Mouse (Mus musculus): Measurements from ENCODE around the gene Vmn1r175. TPM values are rescaled to one million over a fixed set of nuclear protein-coding genes. Genes with fewer than 3 reads are reported as not detected.
"Not testable (repeated sequence)": the region's sequence is repeated elsewhere in the genome, so short reads cannot be mapped to it uniquely, and the experiment has no call there.

Vmn1r175 gene
- not detected in 2 replicates for polyA plus RNA-seq (2012; rRNA removed)

DNA sequence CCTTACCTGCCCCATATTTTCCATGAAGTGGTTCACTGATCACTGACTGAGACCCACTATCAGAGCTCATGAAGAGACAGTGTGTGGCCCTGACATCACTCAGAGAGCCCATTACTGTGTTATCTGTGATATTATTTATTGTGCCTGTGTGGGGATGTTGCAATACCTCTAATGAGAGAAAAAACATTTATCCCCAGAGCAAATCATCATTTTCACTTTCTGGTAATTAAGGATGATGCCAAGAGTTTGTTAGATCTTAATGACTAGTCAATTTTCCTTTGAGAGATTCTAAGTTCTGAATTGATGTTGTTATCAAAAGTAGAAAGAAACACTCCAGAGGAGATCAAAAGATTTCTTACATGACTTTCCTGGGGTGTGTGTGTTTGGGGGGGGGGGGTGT, at the start of gene Vmn1r175:
Gene Vmn1r175, minus strand, starts transcription at position 101 of the 400 bp plus-strand sequence.
- not testable (repeated sequence) for DNase-seq (ENCODE audit: extremely low spot score in 1 of 2, low spot score in 1 of 2)

DNA sequence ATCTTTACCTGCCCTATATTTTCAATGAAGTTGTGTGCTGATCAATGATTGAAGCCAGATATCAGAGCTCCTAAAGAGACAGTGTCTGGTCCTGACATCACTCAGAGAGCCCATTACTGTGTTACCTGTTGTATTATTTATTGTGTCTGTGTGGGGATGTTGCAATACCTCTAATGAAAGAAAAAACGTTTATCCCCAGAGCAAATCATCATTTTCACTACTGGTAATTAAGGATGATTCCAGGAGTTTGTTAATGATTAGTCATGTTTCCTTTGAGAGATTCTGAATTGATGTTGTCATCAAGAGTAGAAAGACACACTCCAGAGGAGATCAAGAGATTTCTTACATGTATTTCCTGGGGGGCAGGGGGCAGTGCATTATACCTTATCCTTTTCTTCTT, 26.8 kb upstream of the Vmn1r175 start, which contains the start of gene Vmn1r176:
Gene Vmn1r176, minus strand, starts transcription at position 101 of the 400 bp plus-strand sequence.
- not testable (repeated sequence) for DNase-seq (ENCODE audit: extremely low spot score in 1 of 2, low spot score in 1 of 2)

DNA sequence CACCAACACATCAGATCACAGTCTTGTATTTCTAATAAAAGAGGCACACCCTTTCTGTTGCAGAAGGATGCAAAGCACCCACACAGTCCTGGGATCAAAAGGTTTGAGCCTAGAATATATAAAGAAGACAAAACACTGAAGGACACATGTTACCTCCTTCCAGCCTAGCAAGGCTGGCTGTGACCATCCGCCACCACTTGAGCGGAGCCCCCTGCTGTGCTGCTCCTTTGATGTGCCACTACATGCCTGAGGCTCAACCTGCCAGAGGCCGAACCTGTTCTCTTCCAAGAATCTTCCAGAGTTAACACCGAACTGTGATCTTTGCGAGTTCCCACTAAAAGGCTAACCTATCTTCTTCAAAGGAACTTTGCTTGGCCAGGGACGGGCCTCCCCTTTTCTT, 25.9 kb downstream of the Vmn1r175 start:
- no peak for DNase-seq (ENCODE audit: extremely low spot score in 1 of 2, low spot score in 1 of 2)

Other genes with a start within 250 kb of the Vmn1r175 start
- gene Vmn1r169, start 235.1 kb downstream of the Vmn1r175 start, polyA plus RNA-seq (2012; rRNA removed), result not detected in 2 replicates
- gene Vmn1r170, start 204.5 kb downstream of the Vmn1r175 start, polyA plus RNA-seq (2012; rRNA removed), result not detected in 2 replicates
- gene Vmn1r171, start 179.9 kb downstream of the Vmn1r175 start, polyA plus RNA-seq (2012; rRNA removed), result not detected in 2 replicates
- not detected in 2 replicates for gene Vmn1r172, start 152.3 kb downstream of the Vmn1r175 start, polyA plus RNA-seq (2012; rRNA removed)
- not detected in 2 replicates for gene Vmn1r173, start 109.9 kb downstream of the Vmn1r175 start, polyA plus RNA-seq (2012; rRNA removed)
- not detected in 2 replicates for gene Vmn1r174, start 58.4 kb downstream of the Vmn1r175 start, polyA plus RNA-seq (2012; rRNA removed)
- not detected in 2 replicates for gene Vmn1r176, start 26.7 kb upstream of the Vmn1r175 start, polyA plus RNA-seq (2012; rRNA removed)
- not detected in 2 replicates for gene Vmn1r177, start 55.8 kb upstream of the Vmn1r175 start, polyA plus RNA-seq (2012; rRNA removed)
- not detected in 2 replicates for gene Vmn1r178, start 81.4 kb upstream of the Vmn1r175 start, polyA plus RNA-seq (2012; rRNA removed)
- not detected in 2 replicates for gene Vmn1r179, start 116.3 kb upstream of the Vmn1r175 start, polyA plus RNA-seq (2012; rRNA removed)
- gene Vmn1r180, start 140.0 kb upstream of the Vmn1r175 start, polyA plus RNA-seq (2012; rRNA removed), result not detected in 2 replicates
- gene Vmn1r181, start 164.0 kb upstream of the Vmn1r175 start, polyA plus RNA-seq (2012; rRNA removed), result not detected in 2 replicates
- not detected in 2 replicates for gene V1rd19, start 191.0 kb upstream of the Vmn1r175 start, polyA plus RNA-seq (2012; rRNA removed)
- gene Vmn1r183, start 242.6 kb upstream of the Vmn1r175 start, polyA plus RNA-seq (2012; rRNA removed), result not detected in 2 replicates